Mouse (Mus musculus): ENCODE measurements around the gene H2-DMa.

The H2-DMa gene

GRCm38 (mm10) chr17:34104804-34105203 is 14.5 kb upstream of the H2-DMa start:
- DNase-seq (ENCODE audit: low read depth), result no peak

GRCm38 (mm10) chr17:34106555-34106954 is 12.8 kb upstream of the H2-DMa start:
- no peak for DNase-seq (ENCODE audit: low read depth)

GRCm38 (mm10) chr17:34107109-34107867 is 12.1 kb upstream of the H2-DMa start:
- no peak for DNase-seq (ENCODE audit: low read depth)

GRCm38 (mm10) chr17:34108460-34108859 is 10.9 kb upstream of the H2-DMa start:
- DNase-seq (ENCODE audit: low read depth), result no peak

GRCm38 (mm10) chr17:34109038-34109805 is 10.1 kb upstream of the H2-DMa start:
- DNase-seq (ENCODE audit: low read depth), result no peak

- DNase-seq (ENCODE audit: low read depth), result no peak
These were observed 9.5 kb upstream of the H2-DMa start for GRCm38 (mm10) chr17:34109806-34110195.

GRCm38 (mm10) chr17:34110309-34110708 is 9.0 kb upstream of the H2-DMa start:
- no peak for DNase-seq (ENCODE audit: low read depth)

- no peak for DNase-seq (ENCODE audit: low read depth)
These were observed 5.2 kb upstream of the H2-DMa start for GRCm38 (mm10) chr17:34114114-34114513.

- no peak for DNase-seq (ENCODE audit: low read depth)
These were observed 2.5 kb upstream of the H2-DMa start for GRCm38 (mm10) chr17:34116736-34117370.

- DNase-seq (ENCODE audit: low read depth), result no peak
These were observed 1.8 kb upstream of the H2-DMa start for GRCm38 (mm10) chr17:34117421-34118112.

GRCm38 (mm10) chr17:34118113-34118872 is 1.0 kb upstream of the H2-DMa start:
- DNase-seq (ENCODE audit: low read depth), result no peak

- DNase-seq (ENCODE audit: low read depth), result no peak
These were observed 480 bp upstream of the H2-DMa start for GRCm38 (mm10) chr17:34118873-34119248.

GRCm38 (mm10) chr17:34120180-34120723 is 911 bp downstream of the H2-DMa start:
- DNase-seq (ENCODE audit: low read depth), result no peak

- no peak for DNase-seq (ENCODE audit: low read depth)
These were observed 1.5 kb downstream of the H2-DMa start for GRCm38 (mm10) chr17:34120814-34121171.

GRCm38 (mm10) chr17:34121172-34121878 is 2.0 kb downstream of the H2-DMa start:
- no peak for DNase-seq (ENCODE audit: low read depth)

GRCm38 (mm10) chr17:34121879-34122187 is 2.5 kb downstream of the H2-DMa start:
- DNase-seq (ENCODE audit: low read depth), result no peak

- DNase-seq (ENCODE audit: low read depth), result peak; percentile 96
These were observed 3.0 kb downstream of the H2-DMa start, which contains the start of gene Brd2 for GRCm38 (mm10) chr17:34122188-34122984. TSS of gene Brd2 (minus strand) at chr17:34122634.

- DNase-seq (ENCODE audit: low read depth), result no peak
These were observed 3.8 kb downstream of the H2-DMa start for GRCm38 (mm10) chr17:34123111-34123510.

GRCm38 (mm10) chr17:34123518-34123917 is 4.2 kb downstream of the H2-DMa start:
- no peak for DNase-seq (ENCODE audit: low read depth)

GRCm38 (mm10) chr17:34124649-34125048 is 5.3 kb downstream of the H2-DMa start:
- DNase-seq (ENCODE audit: low read depth), result no peak

Data from c-Kit-positive CD71-negative TER-119-negative erythroid progenitor cells, embryonic 14.5 days (primary cell).